Mouse (Mus musculus) testis, adult 2 months (tissue): ENCODE data around the gene Gpx1. TPM values are rescaled to one million over a fixed set of nuclear protein-coding genes. Genes with fewer than 3 reads are reported as not detected.

Experiments used
- H3K27ac ChIP-seq: fragments of 200-500 bp; 2 replicates; pipeline ENCODE4 v1.5.1; 2012; ENCODE audit warnings: low read depth, low read length; ENCODE audit not compliant: control insufficient read depth, insufficient read depth
- H3K27me3 ChIP-seq: fragments of 200-500 bp; 2 replicates; pipeline ENCODE4 v1.6.1; 2012; ENCODE audit warnings: mild to moderate bottlenecking, low read length, moderate library complexity; ENCODE audit not compliant: control insufficient read depth, insufficient read depth
- H3K36me3 ChIP-seq: fragments of 200-500 bp; 2 replicates; pipeline ENCODE4 v1.6.1; 2012; ENCODE audit warnings: mild to moderate bottlenecking, low read length; ENCODE audit not compliant: control insufficient read depth, insufficient read depth
- H3K4me1 ChIP-seq: fragments of 200-500 bp; 2 replicates; pipeline ENCODE4 v1.6.1; 2012; ENCODE audit warnings: low read length; ENCODE audit not compliant: control insufficient read depth, insufficient read depth
- H3K4me3 ChIP-seq: fragments of 200-500 bp; 2 replicates; pipeline ENCODE4 v1.5.1; 2012; ENCODE audit warnings: low read depth, mild to moderate bottlenecking, low read length, moderate library complexity, mixed read lengths; ENCODE audit not compliant: control insufficient read depth
- CTCF ChIP-seq: fragments of 200-500 bp; IDR thresholded peaks from 2 replicates; pipeline ENCODE4 v1.5.1; 2012; ENCODE audit warnings: low read depth, mild to moderate bottlenecking, inconsistent platforms, low read length, moderate library complexity; ENCODE audit not compliant: control insufficient read depth, insufficient read depth, insufficient replicate concordance
- POLR2A ChIP-seq: fragments of 200-500 bp; IDR thresholded peaks from 2 replicates; pipeline ENCODE4 v1.6.1; 2012; ENCODE audit warnings: low read depth, mild to moderate bottlenecking, inconsistent platforms, low read length, moderate library complexity; ENCODE audit not compliant: control insufficient read depth
- polyA plus RNA-seq: library from polyadenylated mRNA; depleted of rRNA; stranded (reverse); fragments of >200 nt; gene quantifications from 2 replicates; pipeline ENCODE4 v1.2.3, GENCODE M21; 2012; rRNA removed

The Gpx1 gene
- 64.0 and 88.9 TPM in 2 replicates for polyA plus RNA-seq

DNA sequence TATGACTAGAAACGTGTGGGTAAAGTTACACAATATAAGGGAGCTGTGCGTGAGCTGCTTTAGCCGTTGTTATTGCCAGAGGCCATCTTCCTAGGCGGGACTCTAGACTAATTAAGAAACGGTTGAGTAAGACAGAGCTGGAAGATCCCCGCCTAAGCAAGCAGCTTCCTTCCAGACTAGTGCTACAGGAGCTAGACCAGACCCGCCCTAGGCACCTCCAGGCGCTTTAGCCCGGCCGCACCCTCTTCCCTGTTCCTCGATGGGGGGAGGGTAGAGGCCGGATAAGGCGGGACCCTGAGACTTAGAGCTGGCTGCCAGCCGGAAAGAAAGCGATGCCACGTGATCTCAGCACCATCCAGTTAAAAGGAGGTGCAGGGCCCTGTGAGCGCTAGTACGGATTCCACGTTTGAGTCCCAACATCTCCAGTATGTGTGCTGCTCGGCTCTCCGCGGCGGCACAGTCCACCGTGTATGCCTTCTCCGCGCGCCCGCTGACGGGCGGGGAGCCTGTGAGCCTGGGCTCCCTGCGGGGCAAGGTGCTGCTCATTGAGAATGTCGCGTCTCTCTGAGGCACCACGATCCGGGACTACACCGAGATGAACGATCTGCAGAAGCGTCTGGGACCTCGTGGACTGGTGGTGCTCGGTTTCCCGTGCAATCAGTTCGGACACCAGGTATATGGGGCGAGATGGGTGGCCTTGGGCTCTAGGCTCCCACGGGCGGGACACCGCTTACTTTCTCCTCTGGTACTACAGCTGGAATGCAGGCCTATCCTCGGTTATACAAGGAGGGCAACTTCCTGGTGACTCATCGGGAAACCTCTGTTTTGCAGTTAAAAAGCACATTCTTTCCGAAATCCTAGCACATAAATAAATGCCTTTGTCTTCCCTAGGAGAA lies at the start of gene Gpx1:
Gene Gpx1 (plus strand): TSS at position 18 of the 896 bp plus-strand sequence.
- Histone ChIP-seq H3K27me3 (no peaks in the 10 kb centered on the region), H3K4me3 (peak within 1 kb of the TSS; percentile 93), H3K36me3 (no peaks in the 10 kb centered on the region; the same call in 1 of the 2 replicates), H3K4me1 (peaks cover 13% of the 10 kb centered on the region), H3K27ac (peak within 1 kb of the TSS; percentile 88)
- TF ChIP-seq POLR2A = peak; percentile 93
- no peak for TF ChIP-seq CTCF

DNA sequence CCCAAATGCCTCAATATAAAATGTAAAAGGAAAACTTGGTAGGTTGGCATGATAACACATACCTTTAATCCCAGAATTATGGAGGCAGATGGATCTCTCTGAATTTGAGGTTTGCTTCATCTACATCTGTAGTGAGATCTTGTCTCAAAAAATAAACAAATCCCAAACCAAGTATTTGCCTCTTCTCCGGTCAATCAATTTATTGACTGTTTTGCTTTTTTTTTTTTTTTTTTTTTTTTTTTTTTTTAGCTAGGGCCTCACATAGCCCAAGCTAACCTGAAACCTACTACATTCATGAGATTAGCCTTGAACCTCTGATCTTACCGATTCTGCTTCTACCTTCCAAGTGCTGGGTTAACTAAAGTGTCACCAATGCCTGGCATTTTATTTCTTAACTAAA lies 49.4 kb upstream of the Gpx1 start:
- Histone ChIP-seq H3K27ac (no peak overlapping the region), H3K27me3 (no peaks in the 10 kb centered on the region), H3K4me1 (peaks cover 6% of the 10 kb centered on the region), H3K36me3 (no peaks in the 10 kb centered on the region), H3K4me3 (no peak overlapping the region; the same call in 1 of the 2 replicates)
- no peak for TF ChIP-seq POLR2A
- no peak for TF ChIP-seq CTCF

- H3K27ac ChIP-seq = peak within 1 kb of the TSS; percentile 80
- TF ChIP-seq POLR2A = peak; percentile 47; the same call in 1 of the 2 replicates
- no peak for TF ChIP-seq CTCF
- H3K4me1 ChIP-seq = peaks cover 6% of the 10 kb centered on the region
- H3K4me3 ChIP-seq = peak within 1 kb of the TSS; percentile 82
- no peaks in the 10 kb centered on the region for H3K36me3 ChIP-seq
- H3K27me3 ChIP-seq = no peaks in the 10 kb centered on the region
These were observed 48.5 kb upstream of the Gpx1 start, which contains the start of gene Nicn1 for GRCm38 (mm10) chr9:108290016-108290750. Nicn1 (plus strand) TSS chr9:108290429.

DNA sequence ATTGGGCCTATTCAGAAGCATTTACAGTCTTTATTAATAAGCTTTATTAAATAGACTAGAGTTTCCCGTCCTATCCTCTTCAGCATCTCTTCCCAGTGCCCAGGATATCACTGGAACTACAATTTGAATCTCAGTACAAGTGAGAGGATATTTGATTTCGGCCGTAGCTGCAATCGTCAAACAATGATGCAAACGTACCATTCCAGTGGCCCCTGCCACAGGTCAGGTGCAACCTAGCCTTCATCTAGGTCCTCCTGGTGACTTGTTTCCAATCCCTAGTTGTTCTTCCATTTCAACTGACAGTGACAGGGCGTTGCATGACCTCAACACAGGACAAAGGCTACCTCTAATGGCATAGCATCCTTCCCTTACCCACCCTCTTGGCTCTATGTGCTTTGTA lies 47.9 kb upstream of the Gpx1 start:
- no peak overlapping the region for H3K27ac ChIP-seq
- TF ChIP-seq POLR2A (no peak), CTCF (no peak)
- H3K27me3 ChIP-seq = no peaks in the 10 kb centered on the region
- H3K36me3 ChIP-seq = no peaks in the 10 kb centered on the region
- H3K4me1 ChIP-seq = peaks cover 6% of the 10 kb centered on the region
- H3K4me3 ChIP-seq = peak overlapping the region; percentile 82

GRCm38 (mm10) chr9:108296453-108297355 lies 42.0 kb upstream of the Gpx1 start, which contains the start of gene Amt:
Amt (plus strand) TSS chr9:108296853.
- no peak within 1 kb of the TSS for H3K27ac ChIP-seq
- TF ChIP-seq CTCF (no peak), POLR2A (no peak)
- H3K27me3 ChIP-seq = no peaks in the 10 kb centered on the region
- peak within 1 kb of the TSS; percentile 49 for H3K4me3 ChIP-seq
- no peaks in the 10 kb centered on the region for H3K36me3 ChIP-seq
- no peaks in the 10 kb centered on the region for H3K4me1 ChIP-seq

DNA sequence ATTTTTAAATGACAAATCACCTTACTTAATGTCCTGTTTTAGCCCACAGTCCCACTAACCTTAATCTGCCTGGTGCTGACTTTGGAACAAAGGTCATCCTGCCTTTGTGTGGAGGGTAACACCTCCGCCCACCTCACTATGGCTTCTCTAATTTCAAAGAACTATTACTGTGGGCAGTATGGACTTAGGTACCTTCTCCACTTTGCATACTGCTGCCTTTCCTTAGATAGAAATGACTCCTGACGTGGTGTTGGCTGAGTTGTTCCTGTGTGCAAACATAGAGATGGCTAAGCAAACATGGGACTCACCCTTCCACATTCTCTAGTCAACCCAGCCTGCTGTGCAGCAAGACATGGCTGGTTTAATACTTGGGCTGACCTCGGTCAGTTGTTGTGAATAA lies 36.9 kb upstream of the Gpx1 start:
- Histone ChIP-seq H3K27ac (no peak overlapping the region), H3K4me1 (peaks cover 4% of the 10 kb centered on the region), H3K36me3 (peaks cover 1% of the 10 kb centered on the region), H3K4me3 (no peak overlapping the region), H3K27me3 (no peaks in the 10 kb centered on the region)
- TF ChIP-seq POLR2A (no peak), CTCF (no peak)
